Mouse (Mus musculus) neural tube, embryonic 15.5 days (tissue): ENCODE results near the gene Ppp1r26. TPM values are rescaled to one million over a fixed set of nuclear protein-coding genes. Genes with fewer than 3 reads are reported as not detected.

Experiments
- ATAC-seq: fragments of 200-750 bp; cut with Nextera tagmentation; 2 replicates; pipeline ENCODE4 v1.8.0; 2017; ENCODE audit warnings: mild to moderate bottlenecking, moderate TSS enrichment, moderate library complexity; ENCODE audit not compliant: low FRiP score
- H3K27ac ChIP-seq: fragments of 300-500 bp; sonication (generic); replicated peaks from 2 replicates; pipeline ENCODE4 v1.5.1; 2015; ENCODE audit warnings: mild to moderate bottlenecking, inconsistent platforms
- H3K27me3 ChIP-seq: fragments of 300-500 bp; sonication (generic); replicated peaks from 2 replicates; pipeline ENCODE4 v1.6.1; 2015; ENCODE audit warnings: inconsistent platforms
- H3K36me3 ChIP-seq: fragments of 300-500 bp; sonication (generic); 2 replicates; pipeline ENCODE4 v1.6.1; 2015; ENCODE audit warnings: inconsistent platforms
- H3K4me1 ChIP-seq: fragments of 300-500 bp; sonication (generic); 2 replicates; pipeline ENCODE4 v1.6.1; 2015; ENCODE audit warnings: inconsistent platforms
- H3K4me2 ChIP-seq: fragments of 300-500 bp; sonication (generic); 2 replicates; pipeline ENCODE4 v1.6.1; 2015; ENCODE audit warnings: inconsistent platforms, mild to moderate bottlenecking, moderate library complexity
- H3K4me3 ChIP-seq: fragments of 300-500 bp; sonication (generic); replicated peaks from 2 replicates; pipeline ENCODE4 v1.5.1; 2015; ENCODE audit warnings: mild to moderate bottlenecking, inconsistent platforms
- H3K9ac ChIP-seq: fragments of 300-500 bp; sonication (generic); replicated peaks from 2 replicates; pipeline ENCODE4 v1.6.1; 2015; ENCODE audit warnings: mild to moderate bottlenecking, inconsistent platforms
- H3K9me3 ChIP-seq: fragments of 300-500 bp; sonication (generic); replicated peaks from 2 replicates; pipeline ENCODE4 v1.6.1; 2016; ENCODE audit warnings: inconsistent platforms
- WGBS: fragments of 180-500 bp; shearing (Covaris S2); methylation state at CpG from one replicate; pipeline ENCODE4 v1.1.7; 2015; ENCODE audit warnings: mixed read lengths; 5-methylcytosine and 5-hydroxymethylcytosine counted together
- polyA plus RNA-seq: library from polyadenylated mRNA; unstranded; fragments of >200 nt; fragmentation: Nextera tagmentation; extraction: Ambion mirVana; gene quantifications from 2 replicates; pipeline ENCODE4 v1.2.1, GENCODE M21; 2015

Gene Ppp1r26
- polyA plus RNA-seq, 1 experiment from 2014 or later, result 13.9 TPM

GRCm38 (mm10) chr2:28502987-28503386 is 56.4 kb downstream of the Ppp1r26 start:
- no peaks in the 10 kb centered on the region for H3K9me3 ChIP-seq
- no peak overlapping the region for H3K9ac ChIP-seq
- H3K27me3 ChIP-seq, result no peaks in the 10 kb centered on the region
- no peak for ATAC-seq
- H3K27ac ChIP-seq, result no peak overlapping the region
- no peaks in the 10 kb centered on the region for H3K4me1 ChIP-seq
- no peak overlapping the region for H3K4me2 ChIP-seq
- H3K36me3 ChIP-seq, result no peaks in the 10 kb centered on the region
- H3K4me3 ChIP-seq, result no peak overlapping the region
- 86% methylated on average over 10 of the region's 10 CpGs for WGBS

DNA sequence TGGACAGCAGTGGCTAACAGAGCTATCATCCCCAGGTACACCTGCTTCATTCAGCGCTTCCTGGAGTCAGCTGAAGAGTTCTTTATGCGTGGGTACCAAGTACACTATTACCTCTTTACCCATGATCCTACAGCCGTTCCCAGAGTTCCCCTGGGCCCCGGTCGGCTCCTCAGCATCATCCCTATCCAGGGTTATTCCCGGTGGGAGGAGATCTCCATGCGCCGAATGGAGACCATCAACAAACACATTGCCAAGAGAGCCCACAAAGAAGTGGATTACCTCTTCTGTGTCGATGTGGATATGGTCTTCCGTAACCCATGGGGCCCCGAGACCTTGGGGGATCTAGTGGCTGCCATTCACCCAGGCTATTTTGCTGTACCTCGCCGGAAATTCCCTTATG is 58.1 kb downstream of the Ppp1r26 start:
- Histone ChIP-seq H3K36me3 (no peaks in the 10 kb centered on the region), H3K27me3 (no peaks in the 10 kb centered on the region), H3K4me2 (no peak overlapping the region), H3K4me1 (no peaks in the 10 kb centered on the region), H3K9ac (no peak overlapping the region), H3K27ac (no peak overlapping the region), H3K9me3 (no peaks in the 10 kb centered on the region), H3K4me3 (no peak overlapping the region)
- ATAC-seq, result no peak
- WGBS, result 92% methylated on average over 13 of the region's 13 CpGs

Other genes starting within 250 kb of the Ppp1r26 start
- 4.4 and 5.7 TPM in 2 replicates for gene 1700007K13Rik, start 19.5 kb downstream of the Ppp1r26 start, polyA plus RNA-seq
- gene Mrps2, start 21.3 kb downstream of the Ppp1r26 start, polyA plus RNA-seq, result 51.4 and 55.5 TPM in 2 replicates
- 1.2 and 2.1 TPM in 2 replicates for gene Gbgt1, start 50.1 kb downstream of the Ppp1r26 start, polyA plus RNA-seq
- gene Gm10134, start 59.3 kb downstream of the Ppp1r26 start, polyA plus RNA-seq, result 2.1 and 3.5 TPM in 2 replicates
- gene Ralgds, start 66.3 kb downstream of the Ppp1r26 start, polyA plus RNA-seq, result 64.7 and 70.4 TPM in 2 replicates
- gene Cel, start 116.6 kb downstream of the Ppp1r26 start, polyA plus RNA-seq, result 0.09 and 3.3 TPM in 2 replicates
- gene Gtf3c5, start 137.0 kb downstream of the Ppp1r26 start, polyA plus RNA-seq, result 37.2 and 40.1 TPM in 2 replicates
- gene Gfi1b, start 175.2 kb downstream of the Ppp1r26 start, polyA plus RNA-seq, result 0.87 TPM in 1 of 2 replicates, not detected in the other
- 29.8 and 33.3 TPM in 2 replicates for gene Tsc1, start 194.4 kb downstream of the Ppp1r26 start, polyA plus RNA-seq